Mouse (Mus musculus): ENCODE measurements around the gene Abat.

Gene Abat

GRCm38 (mm10) chr16:8576901-8577300 lies 63.7 kb downstream of the Abat start:
- DNase-seq = no peak

- no peak for DNase-seq
Observed at GRCm38 (mm10) chr16:8578326-8578725, 65.1 kb downstream of the Abat start.

- DNase-seq = no peak
Observed at GRCm38 (mm10) chr16:8579546-8579945, 66.3 kb downstream of the Abat start.

- DNase-seq = no peak
Observed at GRCm38 (mm10) chr16:8581661-8582239, 68.5 kb downstream of the Abat start.

GRCm38 (mm10) chr16:8582579-8583295 lies 69.5 kb downstream of the Abat start:
- no peak for DNase-seq

- no peak for DNase-seq
Observed at GRCm38 (mm10) chr16:8584248-8584647, 71.0 kb downstream of the Abat start.

- DNase-seq = no peak
Observed at GRCm38 (mm10) chr16:8585056-8585455, 71.8 kb downstream of the Abat start.

GRCm38 (mm10) chr16:8595411-8595810 lies 82.2 kb downstream of the Abat start:
- no peak for DNase-seq

GRCm38 (mm10) chr16:8596336-8596735 lies 83.1 kb downstream of the Abat start:
- DNase-seq = no peak

- no peak for DNase-seq
Observed at GRCm38 (mm10) chr16:8597516-8597915, 84.3 kb downstream of the Abat start.

GRCm38 (mm10) chr16:8603789-8604188 lies 90.6 kb downstream of the Abat start:
- DNase-seq = no peak

GRCm38 (mm10) chr16:8610397-8610796 lies 97.2 kb downstream of the Abat start:
- no peak for DNase-seq

- no peak for DNase-seq
Observed at GRCm38 (mm10) chr16:8612214-8613005, 99.2 kb downstream of the Abat start.

- DNase-seq = no peak
Observed at GRCm38 (mm10) chr16:8613039-8613438, 99.8 kb downstream of the Abat start.

- DNase-seq = no peak
Observed at GRCm38 (mm10) chr16:8613447-8613846, 100.2 kb downstream of the Abat start.

GRCm38 (mm10) chr16:8619659-8620314 lies 106.6 kb downstream of the Abat start:
- peak; percentile 56 for DNase-seq

GRCm38 (mm10) chr16:8620315-8621115 lies 107.3 kb downstream of the Abat start:
- no peak for DNase-seq

- no peak for DNase-seq
Observed at GRCm38 (mm10) chr16:8630419-8630818, 117.2 kb downstream of the Abat start.

GRCm38 (mm10) chr16:8631428-8631827 lies 118.2 kb downstream of the Abat start:
- no peak for DNase-seq

GRCm38 (mm10) chr16:8636867-8637216 lies 123.6 kb downstream of the Abat start:
- no peak for DNase-seq

GRCm38 (mm10) chr16:8637217-8638051 lies 124.2 kb downstream of the Abat start, which contains the start of the genes Pmm2 and Tmem186:
Gene Pmm2 (plus strand): TSS chr16:8637674.
Gene Tmem186 (minus strand): TSS chr16:8637712.
- peak; percentile 92 for DNase-seq

GRCm38 (mm10) chr16:8638131-8638530 lies 124.9 kb downstream of the Abat start:
- DNase-seq = no peak

All from embryo, embryonic 11 days (tissue).